Mouse (Mus musculus) liver, postnatal 0 days (tissue): ENCODE measurements at regions not wholly inside any gene's neighbourhood (a gene's known extent, or its start where the extent isn't known, plus 50 kb on each side); places are given as distances from the start of the nearest gene placed in this dataset.

Source experiments
- CTCF ChIP-seq: sonication (generic); IDR thresholded peaks from 2 replicates; pipeline ENCODE4 v1.5.1; 2016; ENCODE audit warnings: antibody characterized with exemption, low read depth
- EP300 ChIP-seq: IDR thresholded peaks from 2 replicates; pipeline ENCODE4 v1.6.1; 2016; ENCODE audit warnings: antibody characterized with exemption, low read depth, mild to moderate bottlenecking

- TF ChIP-seq EP300 (no peak), CTCF (no peak)
These were observed 1016.1 kb downstream of the Ttll7 start for GRCm38 (mm10) chr3:147868281-147868680.
